Mouse (Mus musculus) hindbrain, postnatal 0 days (tissue): Measurements from ENCODE around the gene Phactr3. TPM values are rescaled to one million over a fixed set of nuclear protein-coding genes. Genes with fewer than 3 reads are reported as not detected.

Experiments used
- ATAC-seq: fragments of 200-750 bp; cut with Nextera tagmentation; 2 replicates; pipeline ENCODE4 v1.8.0; 2017; ENCODE audit warnings: mild to moderate bottlenecking, moderate TSS enrichment, moderate library complexity
- DNase-seq: peaks from one replicate; pipeline ENCODE4 v3.0.0-alpha.2; 2015; ENCODE audit warnings: low spot score
- H3K27ac ChIP-seq: fragments of 300-500 bp; sonication (generic); 2 replicates; pipeline ENCODE4 v1.5.1; 2014; ENCODE audit warnings: mild to moderate bottlenecking
- H3K27me3 ChIP-seq: fragments of 300-500 bp; sonication (generic); 2 replicates; pipeline ENCODE4 v1.6.1; 2014; ENCODE audit warnings: low read length, mixed read lengths; ENCODE audit not compliant: insufficient read depth
- H3K36me3 ChIP-seq: fragments of 300-500 bp; sonication (generic); 2 replicates; pipeline ENCODE4 v1.6.1; 2014; ENCODE audit warnings: low read length, mixed read lengths; ENCODE audit not compliant: insufficient read depth
- H3K4me1 ChIP-seq: fragments of 300-500 bp; sonication (generic); 2 replicates; pipeline ENCODE4 v1.6.1; 2014; ENCODE audit warnings: antibody characterized with exemption, low read length, mixed read lengths; ENCODE audit not compliant: insufficient read depth
- H3K4me2 ChIP-seq: fragments of 300-500 bp; sonication (generic); 2 replicates; pipeline ENCODE4 v1.6.1; 2014; ENCODE audit warnings: low read depth, mild to moderate bottlenecking, low read length, moderate library complexity, mixed read lengths
- H3K4me3 ChIP-seq: fragments of 300-500 bp; sonication (generic); 2 replicates; pipeline ENCODE4 v1.5.1; 2014; ENCODE audit warnings: low read length
- H3K9ac ChIP-seq: fragments of 300-500 bp; sonication (generic); replicated peaks from 2 replicates; pipeline ENCODE4 v1.6.1; 2014; ENCODE audit warnings: mild to moderate bottlenecking, low read length, moderate library complexity, mixed read lengths
- H3K9me3 ChIP-seq: fragments of 300-500 bp; sonication (generic); 2 replicates; pipeline ENCODE4 v1.6.1; 2016; ENCODE audit warnings: low read length, mixed read lengths
- CTCF ChIP-seq: IDR thresholded peaks from 2 replicates; pipeline ENCODE4 v1.5.1; 2016; ENCODE audit warnings: antibody characterized with exemption, control low read depth, low read depth
- WGBS: fragments of 180-500 bp; shearing (Covaris S2); extraction: QIAGEN DNeasy Blood & Tissue Kit; methylation state at CpG from one replicate; pipeline ENCODE4 v1.1.7; 2014; 5-methylcytosine and 5-hydroxymethylcytosine counted together
- polyA plus RNA-seq: library from polyadenylated mRNA; unstranded; fragments of >200 nt; fragmentation: Nextera tagmentation; extraction: Ambion mirVana; gene quantifications from 2 replicates; pipeline ENCODE4 v1.2.1, GENCODE M21; 2015
- total RNA-seq: library from RNA; depleted of rRNA; stranded (reverse); fragments of >200 nt; gene quantifications from 2 replicates; pipeline ENCODE4 v1.2.3, GENCODE M21; 2014

Gene Phactr3
- total and polyA plus RNA-seq, 2 experiments from 2014 or later: 66.2 to 92.7 TPM

- Histone ChIP-seq H3K36me3 (no peaks in the 10 kb centered on the region), H3K27ac (no peak overlapping the region), H3K4me3 (no peak overlapping the region), H3K9me3 (no peaks in the 10 kb centered on the region), H3K4me2 (no peak overlapping the region), H3K27me3 (no peaks in the 10 kb centered on the region), H3K4me1 (no peaks in the 10 kb centered on the region), H3K9ac (no peak overlapping the region)
- no peak for TF ChIP-seq CTCF
- ATAC-seq (no peak), DNase-seq (no peak)
- 93% methylated on average over 5 of the region's 5 CpGs for WGBS
These were observed 13.0 kb downstream of the Phactr3 start for GRCm38 (mm10) chr2:178131606-178132365.

- ATAC-seq (no peak), DNase-seq (no peak)
- no peak overlapping the region for H3K9ac ChIP-seq
- H3K4me2 ChIP-seq: no peak overlapping the region
- no peak for TF ChIP-seq CTCF
- no peak overlapping the region for H3K27ac ChIP-seq
- no peaks in the 10 kb centered on the region for H3K36me3 ChIP-seq
- H3K4me3 ChIP-seq: no peak overlapping the region
- H3K9me3 ChIP-seq: no peaks in the 10 kb centered on the region
- 31% methylated on average over 4 of the region's 4 CpGs for WGBS
- H3K4me1 ChIP-seq: no peaks in the 10 kb centered on the region
- no peaks in the 10 kb centered on the region for H3K27me3 ChIP-seq
These were observed 16.9 kb downstream of the Phactr3 start for GRCm38 (mm10) chr2:178135713-178136112.

- Histone ChIP-seq H3K9ac (no peak overlapping the region), H3K4me1 (no peaks in the 10 kb centered on the region), H3K4me3 (no peak overlapping the region), H3K9me3 (no peaks in the 10 kb centered on the region), H3K4me2 (no peak overlapping the region), H3K27ac (no peak overlapping the region), H3K27me3 (no peaks in the 10 kb centered on the region), H3K36me3 (no peaks in the 10 kb centered on the region)
- ATAC-seq (no peak), DNase-seq (peak; percentile 88)
- 14% methylated on average over 3 of the region's 3 CpGs for WGBS
- peak; percentile 99 for TF ChIP-seq CTCF
These were observed 18.7 kb downstream of the Phactr3 start for GRCm38 (mm10) chr2:178137518-178137917.

GRCm38 (mm10) chr2:178141489-178141922 is 22.7 kb downstream of the Phactr3 start:
- Histone ChIP-seq H3K4me2 (peak overlapping the region; percentile 91), H3K27me3 (no peaks in the 10 kb centered on the region), H3K9ac (peak overlapping the region; percentile 89), H3K4me3 (peak overlapping the region; percentile 67), H3K36me3 (no peaks in the 10 kb centered on the region), H3K4me1 (peaks cover 8% of the 10 kb centered on the region; the same call in 1 of the 2 replicates), H3K9me3 (no peaks in the 10 kb centered on the region), H3K27ac (peak overlapping the region; percentile 91)
- ATAC-seq (peak; percentile 78), DNase-seq (peak; percentile 92)
- 0 out of 2 replicates have a peak, but pooled peaks have one; percentile 4 for TF ChIP-seq CTCF
- WGBS: 3% methylated on average over 9 of the region's 10 CpGs

- ATAC-seq (peak; percentile 52), DNase-seq (peak; percentile 31)
- Histone ChIP-seq H3K9ac (peak overlapping the region; percentile 89), H3K9me3 (no peaks in the 10 kb centered on the region), H3K36me3 (no peaks in the 10 kb centered on the region), H3K4me1 (peaks cover 8% of the 10 kb centered on the region; the same call in 1 of the 2 replicates), H3K4me3 (peak overlapping the region; percentile 67), H3K4me2 (peak overlapping the region; percentile 91), H3K27ac (peak overlapping the region; percentile 91), H3K27me3 (no peaks in the 10 kb centered on the region)
- WGBS: 8% methylated on average over 40 of the region's 42 CpGs
- TF ChIP-seq CTCF: no peak; the same call in 1 of the 2 replicates
These were observed 23.7 kb downstream of the Phactr3 start for GRCm38 (mm10) chr2:178142291-178143023.

GRCm38 (mm10) chr2:178143024-178143415 is 24.2 kb downstream of the Phactr3 start:
- H3K9me3 ChIP-seq: no peaks in the 10 kb centered on the region
- H3K4me3 ChIP-seq: peak overlapping the region; percentile 67
- H3K27me3 ChIP-seq: no peaks in the 10 kb centered on the region
- H3K4me2 ChIP-seq: peak overlapping the region; percentile 91
- WGBS: 31% methylated on average over 3 of the region's 3 CpGs
- H3K4me1 ChIP-seq: peaks cover 8% of the 10 kb centered on the region; the same call in 1 of the 2 replicates
- TF ChIP-seq CTCF: no peak; the same call in 1 of the 2 replicates
- H3K9ac ChIP-seq: peak overlapping the region; percentile 89
- H3K27ac ChIP-seq: peak overlapping the region; percentile 91
- ATAC-seq (no peak), DNase-seq (peak; percentile 60)
- H3K36me3 ChIP-seq: no peaks in the 10 kb centered on the region
